Mouse (Mus musculus): ENCODE data around the gene Hmgcl.

GRCm38 (mm10) chr4:135918635-135919279, 27.5 kb upstream of the Hmgcl start:
- TF ChIP-seq CTCF (IDR thresholded peaks at IDR 0.05; ENCODE audit: borderline replicate concordance, extremely low read depth, insufficient read depth, insufficient read length) (no peak), POLR2A (IDR thresholded peaks at IDR 0.05; ENCODE audit: borderline replicate concordance, extremely low read depth, insufficient read depth, insufficient read length, poor library complexity, severe bottlenecking) (no peak)

Measured in brain, embryonic 14.5 days (tissue).